In genomic region chr1:36261708-36262504, GRCm38 (mm10) we compare ENCODE assay signal across 14 mouse cellular contexts. TPM values are rescaled to one million over a fixed set of nuclear protein-coding genes. Genes with fewer than 3 reads are reported as not detected.
DNase-seq lines count a peak whose midpoint lies in the region; ATAC-seq and TF ChIP-seq lines count a peak whose summit lies in the region.
"Had no signal": no experiment of that assay in that cellular context is flagged by ENCODE, and none has a peak within 500 bp of the region (broad histone marks: within the 10 kb centered on the region; RNA-seq: fewer than 3 reads in every experiment).

No protein-coding gene starts in this region.

- DNase-seq in liver, adult 2 months (ENCODE audit: extremely low read depth, low read depth, low spot score) = peak; percentile 42
- DNase-seq in liver, embryonic 11.5 days (ENCODE audit: low spot score) = no peak
- DNase-seq in CH12.LX (ENCODE audit: extremely low read depth) = peak; percentile 88
- no peak for DNase-seq in right cerebral cortex, postnatal 25 days
- no peak for DNase-seq in hindbrain, embryonic 10.5 days (ENCODE audit: low spot score)
- DNase-seq: adrenal gland, postnatal 14 days; left cerebral cortex, postnatal 4 days had no signal

- dilution Hi-C loops in CH12.LX (cut with MboI; ENCODE audit: extremely low pct_ligation_motif_present, extremely low pct_unique_long_range_greater_than_20kb, low sequenced_read_pairs) = no loop called here

- H3K36me3 ChIP-seq in liver, adult 2 months (ENCODE audit: control insufficient read depth, insufficient read depth, low read length) = no peaks in the 10 kb centered on the region
- no peaks in the 10 kb centered on the region for H3K36me3 ChIP-seq in liver, embryonic 11.5 days (ENCODE audit: control insufficient read depth, insufficient read depth, low read length)
- H3K36me3 ChIP-seq in CH12.LX (replicated peaks in 1 of 2; ENCODE audit: control insufficient read depth in 1 of 2, insufficient read depth in 1 of 2, low read length in 1 of 2) = no peaks in the 10 kb centered on the region
- no peaks in the 10 kb centered on the region for H3K36me3 ChIP-seq in forebrain, embryonic 12.5 days (replicated peaks)
- no peaks in the 10 kb centered on the region for H3K36me3 ChIP-seq in hindbrain, embryonic 10.5 days
- H3K36me3 ChIP-seq: embryonic facial prominence, embryonic 12.5 days; midbrain, embryonic 15.5 days had no signal

- no peak for TF ChIP-seq RAD21 in CH12.LX (IDR thresholded peaks at IDR 0.05; ENCODE audit: low read depth, low read length)

- 76% methylated on average over 19 of the region's 19 CpGs for WGBS in liver, adult 2 months
- 53% methylated on average over 19 of the region's 19 CpGs for WGBS in liver, embryonic 11.5 days
- WGBS in forebrain, embryonic 12.5 days = 86% methylated on average over 19 of the region's 19 CpGs
- WGBS in hindbrain, embryonic 10.5 days = 89% methylated on average over 19 of the region's 19 CpGs

- H3K4me3 ChIP-seq in liver, adult 2 months (ENCODE audit: insufficient read depth, low read depth, low read length) = no peak overlapping the region
- no peak overlapping the region for H3K4me3 ChIP-seq in liver, embryonic 11.5 days (ENCODE audit: low read depth, low read length)
- no peak overlapping the region for H3K4me3 ChIP-seq in CH12.LX (replicated peaks in 1 of 3; ENCODE audit: low read depth in 2 of 3, low read length in 2 of 3, poor library complexity in 1 of 3)
- H3K4me3 ChIP-seq in forebrain, embryonic 12.5 days (replicated peaks) = no peak overlapping the region
- no peak overlapping the region for H3K4me3 ChIP-seq in hindbrain, embryonic 10.5 days
- H3K4me3 ChIP-seq: embryonic facial prominence, embryonic 12.5 days; midbrain, embryonic 15.5 days had no signal

- no peak overlapping the region for H3K4me2 ChIP-seq in liver, embryonic 11.5 days
- peak overlapping the region; percentile 39 for H3K4me2 ChIP-seq in CH12.LX (ENCODE audit: insufficient read depth, low read depth, poor library complexity, severe bottlenecking)
- H3K4me2 ChIP-seq in forebrain, embryonic 12.5 days = no peak overlapping the region
- H3K4me2 ChIP-seq: embryonic facial prominence, embryonic 12.5 days; midbrain, embryonic 15.5 days had no signal

- peak; percentile 69 for TF ChIP-seq EP300 in CH12.LX (IDR thresholded peaks at IDR 0.05; ENCODE audit: low read length)

- H3K27me3 ChIP-seq in liver, adult 2 months (ENCODE audit: control insufficient read depth, insufficient read depth, low read length) = no peaks in the 10 kb centered on the region
- H3K27me3 ChIP-seq in liver, embryonic 11.5 days (replicated peaks; ENCODE audit: control insufficient read depth, insufficient read depth, low read length) = no peaks in the 10 kb centered on the region
- H3K27me3 ChIP-seq in CH12.LX (replicated peaks) = peaks cover 8% of the 10 kb centered on the region
- H3K27me3 ChIP-seq in forebrain, embryonic 12.5 days = 0 out of 2 replicates have a peak, but pooled peaks cover 4% of the 10 kb centered on the region
- H3K27me3 ChIP-seq in hindbrain, embryonic 10.5 days (ENCODE audit: insufficient read depth, poor library complexity, severe bottlenecking) = no peaks in the 10 kb centered on the region
- H3K27me3 ChIP-seq: midbrain, embryonic 15.5 days had no signal

- in situ Hi-C loops in CH12.LX (cut with MboI; ENCODE audit: low pct_ligation_motif_present, low pct_unique_long_range_greater_than_20kb, low sequenced_read_pairs) = loop anchor here (25.0 kb wide), 1 partner anchor 425 kb away; no protein-coding TSS in a partner anchor

- no peak for TF ChIP-seq CTCF in liver, adult 2 months (IDR thresholded peaks at IDR 0.05; ENCODE audit: low read depth, low read length)
- TF ChIP-seq CTCF in CH12.LX (conservative IDR thresholded peaks at IDR 0.05 in 1 of 2, IDR thresholded peaks at IDR 0.05 in 1 of 2; ENCODE audit: low read depth in 2 of 2, low read length in 2 of 2) = no peak

- H3K4me1 ChIP-seq in liver, adult 2 months (ENCODE audit: control insufficient read depth, insufficient read depth, low read length) = no peaks in the 10 kb centered on the region; the same call in none of the 2 replicates
- peaks cover 4% of the 10 kb centered on the region for H3K4me1 ChIP-seq in liver, embryonic 11.5 days (replicated peaks; ENCODE audit: control insufficient read depth, insufficient read depth, low read length)
- peaks cover 16 to 46% of the 10 kb centered on the region in 2 experiments for H3K4me1 ChIP-seq in CH12.LX (ENCODE audit: control insufficient read depth in 1 of 2, insufficient read depth in 2 of 2)
- H3K4me1 ChIP-seq in forebrain, embryonic 12.5 days = no peaks in the 10 kb centered on the region
- H3K4me1 ChIP-seq in hindbrain, embryonic 10.5 days (replicated peaks) = no peaks in the 10 kb centered on the region
- H3K4me1 ChIP-seq: embryonic facial prominence, embryonic 12.5 days; midbrain, embryonic 15.5 days had no signal

- H3K9me3 ChIP-seq in liver, embryonic 11.5 days (ENCODE audit: control insufficient read depth, low read length) = 0 out of 2 replicates have a peak, but pooled peaks cover 4% of the 10 kb centered on the region
- peaks cover 17% of the 10 kb centered on the region for H3K9me3 ChIP-seq in CH12.LX (replicated peaks; ENCODE audit: low read length)
- H3K9me3 ChIP-seq in forebrain, embryonic 12.5 days = no peaks in the 10 kb centered on the region
- H3K9me3 ChIP-seq in hindbrain, embryonic 10.5 days = peaks cover 4% of the 10 kb centered on the region; the same call in 1 of the 2 replicates
- H3K9me3 ChIP-seq: midbrain, embryonic 15.5 days had no signal

- no peak for TF ChIP-seq POLR2A in liver, adult 2 months (IDR thresholded peaks at IDR 0.05; ENCODE audit: extremely low read depth, insufficient read depth, low read length)
- peak; percentile 37; the same call in 1 of the 2 replicates for TF ChIP-seq POLR2A in CH12.LX (IDR thresholded peaks at IDR 0.05; ENCODE audit: low read depth, low read length)

- no peaks in the 10 kb centered on the region for H3K79me2 ChIP-seq in liver, adult 2 months (ENCODE audit: control insufficient read depth, insufficient read depth, low read length)
- no peaks in the 10 kb centered on the region for H3K79me2 ChIP-seq in CH12.LX (replicated peaks; ENCODE audit: control insufficient read depth, extremely low read depth, insufficient read depth, poor library complexity, severe bottlenecking)

- H3K27ac ChIP-seq in liver, adult 2 months (replicated peaks; ENCODE audit: insufficient read depth, low read depth, low read length) = no peak overlapping the region
- no peak overlapping the region for H3K27ac ChIP-seq in liver, embryonic 11.5 days (ENCODE audit: low read depth, low read length)
- peak overlapping the region; percentile 66 for H3K27ac ChIP-seq in CH12.LX (ENCODE audit: insufficient read depth, low read depth)
- no peak overlapping the region for H3K27ac ChIP-seq in forebrain, embryonic 12.5 days
- no peak overlapping the region for H3K27ac ChIP-seq in hindbrain, embryonic 10.5 days
- H3K27ac ChIP-seq: embryonic facial prominence, embryonic 12.5 days; kidney, postnatal 0 days; midbrain, embryonic 15.5 days; stomach, postnatal 0 days had no signal

- ATAC-seq in liver, embryonic 11.5 days (replicated peaks; ENCODE audit: low FRiP score) = no peak
- ATAC-seq in inflammation-experienced regulatory T-cells, adult 6 months = peak; percentile 56
- peak; percentile 72 for ATAC-seq in neutrophil, adult 5-6 weeks (ENCODE audit: extremely low read depth, insufficient number of reproducible peaks, low FRiP score, poor library complexity, severe bottlenecking)
- ATAC-seq in forebrain, embryonic 12.5 days (ENCODE audit: low FRiP score) = no peak
- ATAC-seq: midbrain, embryonic 15.5 days had no signal

- no peak overlapping the region for H3K9ac ChIP-seq in liver, adult 2 months (ENCODE audit: low read depth, low read length)
- H3K9ac ChIP-seq in liver, embryonic 11.5 days (ENCODE audit: low read depth, low read length) = no peak overlapping the region
- H3K9ac ChIP-seq in CH12.LX (ENCODE audit: insufficient read depth, low read depth) = peak overlapping the region; percentile 36
- H3K9ac ChIP-seq in forebrain, embryonic 12.5 days = no peak overlapping the region
- H3K9ac ChIP-seq: embryonic facial prominence, embryonic 12.5 days; midbrain, embryonic 15.5 days had no signal

RNA-seq across cellular contexts. Expression of gene Neurl3, which starts 12.6 kb away (rescaled TPM):
- 3.3 and 4.0 TPM in 2 replicates for total RNA-seq in liver, adult 2 months (2014; rRNA removed)
- 3.6 and 5.3 TPM in 2 replicates for polyA plus RNA-seq in liver, adult 2 months (2012; rRNA removed)
- 4.5 and 4.6 TPM in 2 replicates for polyA plus RNA-seq in liver, embryonic 11.5 days (2014; fragmentation: Nextera tagmentation; extraction: Ambion mirVana)
- 0.08 TPM in 1 of 2 replicates, not detected in the other for total RNA-seq in CH12.LX (2012; rRNA removed)
- total RNA-seq in CH12.LX (2014; rRNA removed) = 0.08 TPM in 1 of 2 replicates, not detected in the other
- polyA plus RNA-seq in CH12.LX (2012; ENCODE audit: insufficient read length, low read depth) = 0.09 and 0.10 TPM in 2 replicates
- polyA plus RNA-seq in inflammation-experienced regulatory T-cells, adult 6 months (2017; shearing (Covaris generic)) = 100 to 1,000 TPM in 1 of 3 experiments, 10 to 100 TPM in 2; 23.0 to 132 (median 83.6) TPM
- 433 and 491 TPM in 2 replicates for total RNA-seq in neutrophil, adult 5-6 weeks (2017)
- polyA plus RNA-seq in forebrain, embryonic 12.5 days (2016; fragmentation: Nextera tagmentation; extraction: Ambion mirVana) = 0.34 and 0.45 TPM in 2 replicates
- polyA plus RNA-seq in hindbrain, embryonic 10.5 days (2016; fragmentation: Nextera tagmentation; extraction: Ambion mirVana) = 0.30 and 0.31 TPM in 2 replicates

RNA-seq across cellular contexts. Expression of gene Uggt1, which starts 17.4 kb away (rescaled TPM):
- 44.5 and 49.0 TPM in 2 replicates for total RNA-seq in liver, adult 2 months (2014; rRNA removed)
- 11.6 and 12.6 TPM in 2 replicates for polyA plus RNA-seq in liver, adult 2 months (2012; rRNA removed)
- 54.4 and 55.8 TPM in 2 replicates for polyA plus RNA-seq in liver, embryonic 11.5 days (2014; fragmentation: Nextera tagmentation; extraction: Ambion mirVana)
- total RNA-seq in CH12.LX (2012; rRNA removed) (41.2 and 47.9 TPM in 2 replicates), CH12.LX (2014; rRNA removed) (35.3 and 39.8 TPM in 2 replicates)
- 38.6 and 39.5 TPM in 2 replicates for polyA plus RNA-seq in CH12.LX (2012; ENCODE audit: insufficient read length, low read depth)
- 10 to 100 TPM; 22.5 to 27.7 (median 25.2) TPM for polyA plus RNA-seq in inflammation-experienced regulatory T-cells, adult 6 months (2017; shearing (Covaris generic))
- 103 and 117 TPM in 2 replicates for total RNA-seq in neutrophil, adult 5-6 weeks (2017)
- 59.8 and 65.3 TPM in 2 replicates for polyA plus RNA-seq in forebrain, embryonic 12.5 days (2016; fragmentation: Nextera tagmentation; extraction: Ambion mirVana)
- polyA plus RNA-seq in hindbrain, embryonic 10.5 days (2016; fragmentation: Nextera tagmentation; extraction: Ambion mirVana) = 51.7 and 54.0 TPM in 2 replicates

RNA-seq across cellular contexts. Expression of gene Arid5a, which starts 45.6 kb away (rescaled TPM):
- total RNA-seq in liver, adult 2 months (2014; rRNA removed) = 0.67 and 1.7 TPM in 2 replicates
- polyA plus RNA-seq in liver, adult 2 months (2012; rRNA removed) = 1.7 and 3.8 TPM in 2 replicates
- polyA plus RNA-seq in liver, embryonic 11.5 days (2014; fragmentation: Nextera tagmentation; extraction: Ambion mirVana) = 2.4 and 3.9 TPM in 2 replicates
- total RNA-seq in CH12.LX (2012; rRNA removed) (15.2 and 19.6 TPM in 2 replicates), CH12.LX (2014; rRNA removed) (16.0 and 17.0 TPM in 2 replicates)
- polyA plus RNA-seq in CH12.LX (2012; ENCODE audit: insufficient read length, low read depth) = 13.2 and 16.1 TPM in 2 replicates
- 10 to 100 TPM; 75.9 to 89.1 (median 88.6) TPM for polyA plus RNA-seq in inflammation-experienced regulatory T-cells, adult 6 months (2017; shearing (Covaris generic))
- 199 and 207 TPM in 2 replicates for total RNA-seq in neutrophil, adult 5-6 weeks (2017)
- 2.0 and 2.1 TPM in 2 replicates for polyA plus RNA-seq in forebrain, embryonic 12.5 days (2016; fragmentation: Nextera tagmentation; extraction: Ambion mirVana)
- polyA plus RNA-seq in hindbrain, embryonic 10.5 days (2016; fragmentation: Nextera tagmentation; extraction: Ambion mirVana) = 2.0 and 3.5 TPM in 2 replicates

Comparison
In these comparisons a context has a peak if more than half of its experiments do, and no peak if none do; other contexts are left out.
1. DNase-seq: peak in liver, adult 2 months (single experiment) and CH12.LX (single experiment); none in liver, embryonic 11.5 days (single experiment), right cerebral cortex, postnatal 25 days (single experiment) and hindbrain, embryonic 10.5 days (single experiment).
2. ATAC-seq: peak in inflammation-experienced regulatory T-cells, adult 6 months (single experiment) and neutrophil, adult 5-6 weeks (single experiment); none in liver, embryonic 11.5 days (single experiment) and forebrain, embryonic 12.5 days (single experiment).